Mouse (Mus musculus): ENCODE results near the gene Rabl6. TPM values are rescaled to one million over a fixed set of nuclear protein-coding genes. Genes with fewer than 3 reads are reported as not detected.

Gene Rabl6
- polyA plus RNA-seq, 1 experiment from 2014 or later, result 71.9 TPM

- H3K27ac ChIP-seq (replicated peaks; ENCODE audit: low read depth, low read length), result no peak overlapping the region
- ATAC-seq (ENCODE audit: low read depth) (no peak), DNase-seq (ENCODE audit: low spot score) (no peak)
- H3K4me1 ChIP-seq (ENCODE audit: control insufficient read depth, insufficient read depth, low read length), result no peaks in the 10 kb centered on the region
- no peaks in the 10 kb centered on the region for H3K27me3 ChIP-seq (replicated peaks; ENCODE audit: control insufficient read depth, insufficient read depth, low read length)
- H3K9me3 ChIP-seq (ENCODE audit: control insufficient read depth, low read length), result no peaks in the 10 kb centered on the region
- H3K36me3 ChIP-seq (ENCODE audit: control insufficient read depth, insufficient read depth, low read length), result peaks cover 71% of the 10 kb centered on the region
- no peak overlapping the region for H3K4me2 ChIP-seq (ENCODE audit: low read depth, low read length)
- H3K4me3 ChIP-seq (ENCODE audit: low read depth, low read length), result no peak overlapping the region
- WGBS, result 93% methylated on average over 8 of the region's 8 CpGs
- H3K9ac ChIP-seq (ENCODE audit: low read depth, low read length), result no peak overlapping the region
These were observed 71.8 kb downstream of the Rabl6 start for GRCm38 (mm10) chr2:25536531-25536930.

DNA sequence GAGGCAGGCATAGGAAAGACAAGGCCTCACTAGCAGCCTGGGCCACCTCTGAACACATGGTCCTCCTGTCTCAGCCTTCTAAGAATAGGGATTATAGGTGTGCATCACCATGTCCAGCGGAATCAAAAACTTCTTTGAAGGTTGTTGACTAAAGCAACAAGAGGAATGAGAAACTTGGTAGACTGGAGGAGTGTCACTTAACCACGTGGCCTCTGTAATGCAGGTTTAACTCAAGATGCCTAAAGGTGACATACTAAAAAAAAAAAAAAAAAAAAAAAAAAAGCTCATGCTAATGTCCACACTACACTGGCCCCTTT, 73.5 kb downstream of the Rabl6 start:
- no peak overlapping the region for H3K9ac ChIP-seq (ENCODE audit: low read depth, low read length)
- H3K27me3 ChIP-seq (replicated peaks; ENCODE audit: control insufficient read depth, insufficient read depth, low read length), result no peaks in the 10 kb centered on the region
- H3K36me3 ChIP-seq (ENCODE audit: control insufficient read depth, insufficient read depth, low read length), result peaks cover 84% of the 10 kb centered on the region
- no peak for DNase-seq (ENCODE audit: low spot score)
- H3K4me2 ChIP-seq (ENCODE audit: low read depth, low read length), result no peak overlapping the region
- no peak overlapping the region for H3K27ac ChIP-seq (replicated peaks; ENCODE audit: low read depth, low read length)
- WGBS, result 93% methylated on average over 2 of the region's 2 CpGs
- H3K9me3 ChIP-seq (ENCODE audit: control insufficient read depth, low read length), result no peaks in the 10 kb centered on the region
- H3K4me1 ChIP-seq (ENCODE audit: control insufficient read depth, insufficient read depth, low read length), result no peaks in the 10 kb centered on the region
- no peak for ATAC-seq (ENCODE audit: low read depth)
- no peak overlapping the region for H3K4me3 ChIP-seq (ENCODE audit: low read depth, low read length)

DNA sequence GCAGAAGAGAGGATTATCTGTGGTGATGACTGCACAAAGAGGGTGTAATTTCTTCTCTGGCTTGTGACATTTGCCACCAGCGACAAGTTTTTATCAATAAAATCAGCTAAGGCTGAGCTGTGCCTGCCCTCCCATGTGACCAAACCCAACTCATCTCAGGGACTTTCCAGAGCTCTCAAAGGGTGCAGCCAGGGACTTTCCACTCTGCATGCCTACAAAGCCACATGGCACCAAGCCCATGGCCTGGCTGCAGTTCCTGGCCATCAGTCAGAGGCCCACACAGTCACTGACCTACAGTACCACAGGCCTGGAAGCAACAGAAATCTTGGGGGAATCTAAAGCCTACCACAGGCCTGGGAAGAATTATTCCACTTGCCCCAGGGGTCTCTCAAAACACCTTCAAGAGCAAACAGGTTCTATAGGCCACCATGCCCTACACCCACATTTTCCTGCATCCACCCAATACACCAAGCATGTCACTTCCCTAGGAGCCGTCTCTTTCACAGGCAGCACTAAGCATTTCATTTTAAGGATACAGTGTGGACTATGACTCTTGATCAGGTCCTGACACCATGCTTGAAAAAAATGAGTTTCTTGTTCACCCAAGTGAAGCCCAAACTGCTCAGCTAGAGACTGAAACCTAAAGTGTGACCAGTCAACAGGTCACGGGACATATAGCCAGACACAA, 74.0 kb downstream of the Rabl6 start:
- no peak overlapping the region for H3K4me2 ChIP-seq (ENCODE audit: low read depth, low read length)
- DNase-seq (ENCODE audit: low spot score), result no peak
- no peaks in the 10 kb centered on the region for H3K4me1 ChIP-seq (ENCODE audit: control insufficient read depth, insufficient read depth, low read length)
- peaks cover 88% of the 10 kb centered on the region for H3K36me3 ChIP-seq (ENCODE audit: control insufficient read depth, insufficient read depth, low read length)
- WGBS, result 85% methylated on average over 3 of the region's 3 CpGs
- no peak for ATAC-seq (ENCODE audit: low read depth)
- H3K27ac ChIP-seq (replicated peaks; ENCODE audit: low read depth, low read length), result no peak overlapping the region
- no peak overlapping the region for H3K9ac ChIP-seq (ENCODE audit: low read depth, low read length)
- H3K27me3 ChIP-seq (replicated peaks; ENCODE audit: control insufficient read depth, insufficient read depth, low read length), result no peaks in the 10 kb centered on the region
- H3K9me3 ChIP-seq (ENCODE audit: control insufficient read depth, low read length), result no peaks in the 10 kb centered on the region
- H3K4me3 ChIP-seq (ENCODE audit: low read depth, low read length), result no peak overlapping the region

GRCm38 (mm10) chr2:25533707-25534106, 74.6 kb downstream of the Rabl6 start:
- 94% methylated on average over 2 of the region's 2 CpGs for WGBS
- DNase-seq (ENCODE audit: low spot score) (no peak), ATAC-seq (ENCODE audit: low read depth) (no peak)
- Histone ChIP-seq H3K9ac (ENCODE audit: low read depth, low read length) (no peak overlapping the region), H3K27ac (replicated peaks; ENCODE audit: low read depth, low read length) (no peak overlapping the region), H3K36me3 (ENCODE audit: control insufficient read depth, insufficient read depth, low read length) (peaks cover 92% of the 10 kb centered on the region), H3K27me3 (replicated peaks; ENCODE audit: control insufficient read depth, insufficient read depth, low read length) (no peaks in the 10 kb centered on the region), H3K4me1 (ENCODE audit: control insufficient read depth, insufficient read depth, low read length) (no peaks in the 10 kb centered on the region), H3K9me3 (ENCODE audit: control insufficient read depth, low read length) (no peaks in the 10 kb centered on the region), H3K4me3 (ENCODE audit: low read depth, low read length) (no peak overlapping the region), H3K4me2 (ENCODE audit: low read depth, low read length) (no peak overlapping the region)

Other genes starting within 250 kb of the Rabl6 start
- gene Uap1l1, start 242.8 kb downstream of the Rabl6 start, polyA plus RNA-seq (2014; fragmentation: Nextera tagmentation; extraction: Ambion mirVana), result 20.8 and 20.9 TPM in 2 replicates
- gene Sapcd2, start 236.2 kb downstream of the Rabl6 start, polyA plus RNA-seq (2014; fragmentation: Nextera tagmentation; extraction: Ambion mirVana), result 21.4 and 29.3 TPM in 2 replicates
- gene Entpd2, start 212.6 kb downstream of the Rabl6 start, polyA plus RNA-seq (2014; fragmentation: Nextera tagmentation; extraction: Ambion mirVana), result 11.3 and 12.9 TPM in 2 replicates
- gene Npdc1, start 209.2 kb downstream of the Rabl6 start, polyA plus RNA-seq (2014; fragmentation: Nextera tagmentation; extraction: Ambion mirVana), result 75.1 TPM in 2 replicates
- 0.10 and 0.11 TPM in 2 replicates for gene Fut7, start 185.3 kb downstream of the Rabl6 start, polyA plus RNA-seq (2014; fragmentation: Nextera tagmentation; extraction: Ambion mirVana)
- 6.4 and 6.9 TPM in 2 replicates for gene Abca2, start 179.8 kb downstream of the Rabl6 start, polyA plus RNA-seq (2014; fragmentation: Nextera tagmentation; extraction: Ambion mirVana)
- gene Clic3, start 151.7 kb downstream of the Rabl6 start, polyA plus RNA-seq (2014; fragmentation: Nextera tagmentation; extraction: Ambion mirVana), result 11.2 and 22.7 TPM in 2 replicates
- gene Paxx, start 147.4 kb downstream of the Rabl6 start, polyA plus RNA-seq (2014; fragmentation: Nextera tagmentation; extraction: Ambion mirVana), result 39.3 and 41.7 TPM in 2 replicates
- 156 and 191 TPM in 2 replicates for gene Ptgds, start 138.5 kb downstream of the Rabl6 start, polyA plus RNA-seq (2014; fragmentation: Nextera tagmentation; extraction: Ambion mirVana)
- gene Lcn12, start 114.6 kb downstream of the Rabl6 start, polyA plus RNA-seq (2014; fragmentation: Nextera tagmentation; extraction: Ambion mirVana), result not detected in 2 replicates
- gene Fbxw5, start 107.8 kb downstream of the Rabl6 start, polyA plus RNA-seq (2014; fragmentation: Nextera tagmentation; extraction: Ambion mirVana), result 56.9 and 73.6 TPM in 2 replicates
- 5.0 and 5.1 TPM in 2 replicates for gene C8g, start 106.8 kb downstream of the Rabl6 start, polyA plus RNA-seq (2014; fragmentation: Nextera tagmentation; extraction: Ambion mirVana)
- gene Traf2, start 61.6 kb downstream of the Rabl6 start, polyA plus RNA-seq (2014; fragmentation: Nextera tagmentation; extraction: Ambion mirVana), result 30.0 and 33.9 TPM in 2 replicates
- gene Edf1, start 50.7 kb downstream of the Rabl6 start, polyA plus RNA-seq (2014; fragmentation: Nextera tagmentation; extraction: Ambion mirVana), result 312 and 318 TPM in 2 replicates
- gene Mamdc4, start 33.7 kb downstream of the Rabl6 start, polyA plus RNA-seq (2014; fragmentation: Nextera tagmentation; extraction: Ambion mirVana), result 1.4 and 1.7 TPM in 2 replicates
- 148 and 160 TPM in 2 replicates for gene Phpt1, start 33.3 kb downstream of the Rabl6 start, polyA plus RNA-seq (2014; fragmentation: Nextera tagmentation; extraction: Ambion mirVana)
- 0.40 and 1.4 TPM in 2 replicates for gene Ajm1, start 26.8 kb downstream of the Rabl6 start, polyA plus RNA-seq (2014; fragmentation: Nextera tagmentation; extraction: Ambion mirVana)
- 0.33 and 0.41 TPM in 2 replicates for gene Ccdc183, start 9.2 kb upstream of the Rabl6 start, polyA plus RNA-seq (2014; fragmentation: Nextera tagmentation; extraction: Ambion mirVana)
- 22.9 and 33.0 TPM in 2 replicates for gene Tmem141, start 13.5 kb upstream of the Rabl6 start, polyA plus RNA-seq (2014; fragmentation: Nextera tagmentation; extraction: Ambion mirVana)
- 2.8 and 4.9 TPM in 2 replicates for gene Fcna, start 19.5 kb upstream of the Rabl6 start, polyA plus RNA-seq (2014; fragmentation: Nextera tagmentation; extraction: Ambion mirVana)
- gene Lcn8, start 44.6 kb upstream of the Rabl6 start, polyA plus RNA-seq (2014; fragmentation: Nextera tagmentation; extraction: Ambion mirVana), result not detected in 2 replicates
- not detected in 2 replicates for gene Lcn5, start 49.4 kb upstream of the Rabl6 start, polyA plus RNA-seq (2014; fragmentation: Nextera tagmentation; extraction: Ambion mirVana)
- not detected in 2 replicates for gene Lcn6, start 68.3 kb upstream of the Rabl6 start, polyA plus RNA-seq (2014; fragmentation: Nextera tagmentation; extraction: Ambion mirVana)
- not detected in 2 replicates for gene Lcn10, start 74.2 kb upstream of the Rabl6 start, polyA plus RNA-seq (2014; fragmentation: Nextera tagmentation; extraction: Ambion mirVana)
- not detected in 2 replicates for gene Obp2a, start 91.5 kb upstream of the Rabl6 start, polyA plus RNA-seq (2014; fragmentation: Nextera tagmentation; extraction: Ambion mirVana)
- gene Bmyc, start 98.2 kb upstream of the Rabl6 start, polyA plus RNA-seq (2014; fragmentation: Nextera tagmentation; extraction: Ambion mirVana), result 82.5 and 82.9 TPM in 2 replicates
- gene Obp2b, start 128.5 kb upstream of the Rabl6 start, polyA plus RNA-seq (2014; fragmentation: Nextera tagmentation; extraction: Ambion mirVana), result not detected in 2 replicates
- gene Lcn3, start 157.0 kb upstream of the Rabl6 start, polyA plus RNA-seq (2014; fragmentation: Nextera tagmentation; extraction: Ambion mirVana), result not detected in 2 replicates
- gene Lcn11, start 168.5 kb upstream of the Rabl6 start, polyA plus RNA-seq (2014; fragmentation: Nextera tagmentation; extraction: Ambion mirVana), result not detected in 2 replicates
- gene Gm13539, start 173.7 kb upstream of the Rabl6 start, polyA plus RNA-seq (2014; fragmentation: Nextera tagmentation; extraction: Ambion mirVana), result not detected in 2 replicates
- not detected in 2 replicates for gene Glt6d1, start 207.3 kb upstream of the Rabl6 start, polyA plus RNA-seq (2014; fragmentation: Nextera tagmentation; extraction: Ambion mirVana)
- not detected in 2 replicates for gene Lcn9, start 214.6 kb upstream of the Rabl6 start, polyA plus RNA-seq (2014; fragmentation: Nextera tagmentation; extraction: Ambion mirVana)
- not detected in 2 replicates for gene Sohlh1, start 238.7 kb upstream of the Rabl6 start, polyA plus RNA-seq (2014; fragmentation: Nextera tagmentation; extraction: Ambion mirVana)